Mouse (Mus musculus) urinary bladder, postnatal 10 days (tissue): ENCODE data around the gene Csf2rb.

Source experiments
- DNase-seq: peaks from one replicate; pipeline ENCODE4 v3.0.0; 2022; ENCODE audit warnings: low spot score

Csf2rb gene

GRCm38 (mm10) chr15:78378556-78378955 lies 53.0 kb downstream of the Csf2rb start:
- DNase-seq = no peak

GRCm38 (mm10) chr15:78380208-78380607 lies 54.7 kb downstream of the Csf2rb start:
- no peak for DNase-seq

GRCm38 (mm10) chr15:78380741-78381140 lies 55.2 kb downstream of the Csf2rb start:
- DNase-seq = no peak

DNA sequence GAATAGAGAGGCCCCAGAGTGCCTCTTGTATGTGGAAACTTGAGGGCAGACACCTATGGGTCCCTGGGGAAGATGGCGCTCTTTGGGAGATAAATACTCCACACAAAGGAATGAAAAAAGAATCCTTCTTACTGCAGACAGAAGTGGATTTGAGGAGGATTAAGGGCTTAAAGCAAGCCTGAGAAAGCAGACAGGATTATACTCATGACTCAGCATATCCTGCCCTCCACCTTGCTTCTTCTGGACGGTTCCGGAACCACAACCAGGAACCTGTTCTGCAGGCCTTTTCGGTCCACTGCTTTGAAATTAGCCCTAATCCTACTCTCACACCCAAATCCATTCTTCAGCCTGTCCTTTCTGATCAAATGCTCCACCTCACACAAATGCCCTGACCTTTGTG lies 56.6 kb downstream of the Csf2rb start:
- DNase-seq = no peak

DNA sequence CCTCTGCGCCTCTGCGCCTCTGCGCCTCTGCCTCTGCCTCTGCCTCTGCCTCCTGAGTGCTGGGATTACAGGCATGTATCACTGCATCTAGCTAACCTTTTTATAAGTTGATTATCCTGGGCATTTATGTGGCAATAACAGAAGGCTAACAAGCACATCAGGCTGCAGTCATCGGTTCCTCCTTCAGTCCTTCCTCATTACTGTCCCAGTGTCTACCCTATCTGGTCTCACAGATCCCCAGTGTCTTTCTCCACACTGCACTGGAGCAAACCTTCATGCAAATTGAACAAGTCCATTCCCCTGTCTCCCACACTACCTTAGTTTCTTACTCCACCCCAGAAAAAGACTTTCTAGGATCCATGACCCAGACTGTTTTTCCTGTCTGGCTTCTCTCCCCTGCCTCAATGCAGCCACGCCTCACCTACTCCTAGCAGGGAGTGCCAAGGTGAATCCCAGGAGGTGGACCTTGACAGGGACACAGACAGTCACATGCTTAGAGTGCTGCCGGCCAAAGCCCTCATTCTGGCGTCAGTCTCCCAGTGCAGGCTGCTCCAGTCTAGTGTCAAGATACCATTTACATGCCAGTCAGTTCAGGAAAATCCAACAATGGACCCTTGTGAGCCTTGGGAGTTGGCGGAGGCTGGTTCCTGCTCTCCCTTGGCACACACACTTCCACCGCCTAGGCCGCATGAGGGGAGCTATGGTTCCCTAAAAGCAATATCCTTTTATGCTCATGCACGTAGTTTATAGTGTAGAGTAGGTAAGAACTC lies 58.1 kb downstream of the Csf2rb start:
- DNase-seq = no peak

- DNase-seq = no peak
Observed at GRCm38 (mm10) chr15:78384220-78385116, 58.9 kb downstream of the Csf2rb start.

GRCm38 (mm10) chr15:78385564-78385963 lies 60.0 kb downstream of the Csf2rb start:
- no peak for DNase-seq

- DNase-seq = no peak
Observed at GRCm38 (mm10) chr15:78390855-78391254, 65.3 kb downstream of the Csf2rb start.

DNA sequence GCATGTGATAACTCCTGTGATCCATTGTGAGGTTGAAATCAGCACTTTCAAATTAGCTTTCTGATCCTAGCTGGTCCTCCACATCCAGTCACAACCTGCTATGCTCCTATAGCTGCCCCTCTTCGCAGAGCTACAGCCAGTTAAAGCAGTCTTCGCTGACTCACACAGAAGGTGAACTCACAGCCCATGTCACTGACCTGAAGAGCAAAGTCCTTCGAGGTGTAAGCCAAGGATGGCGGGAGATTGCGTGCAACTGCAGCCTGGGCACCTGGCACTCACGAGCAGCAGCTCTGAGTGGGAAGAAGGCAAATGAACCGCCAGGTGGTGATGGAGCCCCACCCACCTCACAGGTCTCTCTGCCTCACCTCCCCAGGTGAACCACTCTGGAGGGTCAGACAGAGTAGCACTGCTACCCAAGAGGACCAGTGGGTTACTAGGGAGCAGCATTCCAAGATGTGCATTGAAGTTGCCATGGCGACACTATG lies 70.0 kb downstream of the Csf2rb start, which contains the start of gene Tex33:
Gene Tex33 (minus strand): TSS at position 435 of the 485 bp plus-strand sequence.
- DNase-seq = no peak

- no peak for DNase-seq
Observed at GRCm38 (mm10) chr15:78401345-78401744, 75.8 kb downstream of the Csf2rb start.

DNA sequence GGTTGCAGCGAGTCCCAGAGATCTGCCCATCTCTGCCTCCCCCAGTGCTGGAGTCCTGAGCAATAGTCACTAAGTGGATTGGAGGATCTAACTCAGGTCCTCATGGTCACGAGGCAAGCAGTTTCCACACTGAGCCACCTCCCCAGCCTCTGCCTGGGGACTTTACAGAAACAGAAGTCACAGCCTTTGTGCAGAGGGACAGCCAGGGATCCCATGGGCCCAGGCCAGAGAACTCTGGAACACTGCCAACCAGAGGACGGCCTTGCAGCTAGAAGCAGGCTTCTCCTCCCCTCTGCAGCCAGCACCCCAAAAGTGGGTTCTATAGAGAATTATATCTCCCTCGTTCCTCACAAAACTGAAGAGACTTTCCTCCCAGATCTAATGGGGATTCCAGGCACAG lies 76.4 kb downstream of the Csf2rb start:
- no peak for DNase-seq

DNA sequence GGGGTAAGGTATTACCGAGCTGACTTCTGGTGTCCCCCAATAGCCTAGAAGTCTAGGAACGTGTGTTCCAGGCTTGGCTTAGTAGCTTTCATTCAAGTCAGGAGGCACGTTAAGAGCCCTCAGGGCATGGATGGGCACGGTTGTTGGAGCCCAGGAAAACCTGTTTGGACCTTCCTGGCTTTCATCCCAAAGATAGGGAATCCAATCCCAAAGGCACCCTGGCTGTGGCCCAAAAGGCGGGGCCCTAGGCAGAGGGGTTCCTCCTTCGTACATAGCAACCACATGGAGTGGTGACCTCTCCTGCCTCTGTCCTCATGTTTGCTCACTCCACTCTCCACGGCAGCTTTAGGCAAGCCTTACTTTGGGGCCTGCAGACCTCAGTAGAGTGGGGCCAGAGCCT lies 76.9 kb downstream of the Csf2rb start:
- DNase-seq = no peak

GRCm38 (mm10) chr15:78403301-78403741 lies 77.8 kb downstream of the Csf2rb start:
- no peak for DNase-seq
